Mouse (Mus musculus): ENCODE results near the gene Doc2g. TPM values are rescaled to one million over a fixed set of nuclear protein-coding genes. Genes with fewer than 3 reads are reported as not detected.

Gene Doc2g
- polyA plus RNA-seq, 1 experiment from 2014 or later: 64.5 TPM

DNA sequence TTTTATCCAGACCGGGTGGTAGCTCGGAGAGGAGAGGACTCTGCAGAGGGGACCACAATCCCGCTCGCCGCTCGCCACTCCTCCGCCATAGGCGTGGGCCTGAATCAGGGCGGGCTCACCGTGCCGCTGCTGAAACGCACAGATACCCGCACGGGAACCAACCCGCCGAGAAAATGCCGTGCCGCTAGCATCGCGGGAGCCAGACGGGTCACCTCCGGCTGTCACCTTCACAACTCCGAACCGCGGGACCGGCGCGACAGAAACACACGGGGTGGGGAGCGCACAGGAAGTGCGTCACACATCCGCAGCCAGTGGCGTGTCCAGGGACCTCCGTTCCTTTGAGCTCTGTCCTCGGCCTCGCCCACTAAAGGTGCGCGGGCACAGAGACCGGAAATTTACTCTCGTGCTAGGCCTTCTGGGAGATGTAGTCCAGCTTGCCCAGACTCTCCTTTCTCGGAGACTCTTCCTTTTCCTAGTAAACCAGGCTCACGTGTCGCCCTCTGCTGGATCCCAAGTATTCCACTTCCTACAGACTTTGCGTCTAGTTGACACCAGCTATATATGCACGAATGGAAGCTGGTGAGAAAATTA, 9.4 kb downstream of the Doc2g start, which contains the start of gene Ndufv1:
Gene Ndufv1, minus strand, starts transcription at position 375 of the 591 bp plus-strand sequence.
- peak; percentile 99 for ATAC-seq (replicated peaks; ENCODE audit: insufficient number of reproducible peaks, low FRiP score, low TSS enrichment)

DNA sequence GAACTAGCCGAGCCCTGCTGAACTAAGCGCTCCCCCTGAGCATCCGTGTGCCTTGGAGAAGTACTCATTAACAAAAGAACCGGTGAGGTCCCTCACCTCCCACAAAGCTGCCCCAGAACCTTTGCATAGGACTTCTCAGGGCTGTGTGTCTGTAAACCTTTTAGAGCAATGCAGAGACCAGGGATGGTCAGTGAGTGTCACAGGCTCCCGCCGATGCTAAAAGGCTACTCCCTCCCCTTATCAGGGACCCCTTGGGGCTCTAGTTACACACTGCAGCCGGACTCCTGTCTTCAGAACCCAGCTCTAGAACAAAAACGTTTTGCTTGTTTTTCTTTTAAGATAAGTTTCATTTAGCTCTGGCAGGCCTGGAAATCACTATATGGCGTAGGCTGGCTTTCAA, 10.0 kb downstream of the Doc2g start:
- Histone ChIP-seq H3K27ac (ENCODE audit: low read depth, low read length) (peak overlapping the region; percentile 38), H3K36me3 (ENCODE audit: control insufficient read depth, insufficient read depth, low read length) (peaks cover 7% of the 10 kb centered on the region), H3K4me2 (peak overlapping the region; percentile 66), H3K9ac (ENCODE audit: low read depth, low read length) (peak overlapping the region; percentile 66), H3K4me3 (ENCODE audit: low read depth, low read length) (peak overlapping the region; percentile 89), H3K9me3 (replicated peaks; ENCODE audit: control insufficient read depth, low read length) (no peaks in the 10 kb centered on the region), H3K27me3 (ENCODE audit: control insufficient read depth, insufficient read depth, low read length) (no peaks in the 10 kb centered on the region), H3K4me1 (ENCODE audit: control insufficient read depth, insufficient read depth, low read length) (peaks cover 15% of the 10 kb centered on the region)
- WGBS (ENCODE audit: insufficient replicate concordance): 9% methylated on average over 9 of the region's 9 CpGs
- peak; percentile 46; the same call in 1 of the 2 replicates for ATAC-seq (replicated peaks; ENCODE audit: insufficient number of reproducible peaks, low FRiP score, low TSS enrichment)

More for the DNA sequence above, 9.4 kb downstream of the Doc2g start, which contains the start of gene Ndufv1:
- peak within 1 kb of the TSS; percentile 75 for H3K27ac ChIP-seq (ENCODE audit: low read depth, low read length)
- peak within 1 kb of the TSS; percentile 89 for H3K4me3 ChIP-seq (ENCODE audit: low read depth, low read length)
- under 1% methylated on average over 45 of the region's 45 CpGs for WGBS (ENCODE audit: insufficient replicate concordance)
- H3K4me2 ChIP-seq: peak within 1 kb of the TSS; percentile 82
- H3K9me3 ChIP-seq (replicated peaks; ENCODE audit: control insufficient read depth, low read length): no peaks in the 10 kb centered on the region
- H3K9ac ChIP-seq (ENCODE audit: low read depth, low read length): peak within 1 kb of the TSS; percentile 91
- H3K27me3 ChIP-seq (ENCODE audit: control insufficient read depth, insufficient read depth, low read length): no peaks in the 10 kb centered on the region
- H3K36me3 ChIP-seq (ENCODE audit: control insufficient read depth, insufficient read depth, low read length): peaks cover 12% of the 10 kb centered on the region
- peaks cover 15% of the 10 kb centered on the region for H3K4me1 ChIP-seq (ENCODE audit: control insufficient read depth, insufficient read depth, low read length)

DNA sequence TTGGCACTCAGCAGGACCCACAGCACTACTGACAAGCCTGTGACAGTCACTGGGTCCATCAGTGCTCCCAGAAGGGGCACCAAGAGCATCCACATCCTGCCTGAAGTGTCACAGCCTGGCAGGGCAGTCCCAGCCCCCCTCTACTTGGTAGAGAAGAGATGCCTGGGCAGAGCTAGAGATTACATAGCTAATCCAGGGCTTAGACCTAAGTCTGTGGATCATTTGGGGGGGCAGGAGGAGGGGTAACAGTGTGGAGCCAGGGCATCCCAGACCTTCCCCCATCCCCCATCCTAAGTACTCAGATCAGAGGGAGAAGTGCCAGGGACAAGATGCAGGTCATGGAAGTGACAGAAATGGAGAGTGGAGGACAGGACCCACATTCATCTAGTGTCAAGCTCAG, 11.7 kb downstream of the Doc2g start:
- peak overlapping the region; percentile 36; the same call in 1 of the 2 replicates for H3K9ac ChIP-seq (ENCODE audit: low read depth, low read length)
- no peak for ATAC-seq (replicated peaks; ENCODE audit: insufficient number of reproducible peaks, low FRiP score, low TSS enrichment)
- H3K4me1 ChIP-seq (ENCODE audit: control insufficient read depth, insufficient read depth, low read length): peaks cover 15% of the 10 kb centered on the region

DNA sequence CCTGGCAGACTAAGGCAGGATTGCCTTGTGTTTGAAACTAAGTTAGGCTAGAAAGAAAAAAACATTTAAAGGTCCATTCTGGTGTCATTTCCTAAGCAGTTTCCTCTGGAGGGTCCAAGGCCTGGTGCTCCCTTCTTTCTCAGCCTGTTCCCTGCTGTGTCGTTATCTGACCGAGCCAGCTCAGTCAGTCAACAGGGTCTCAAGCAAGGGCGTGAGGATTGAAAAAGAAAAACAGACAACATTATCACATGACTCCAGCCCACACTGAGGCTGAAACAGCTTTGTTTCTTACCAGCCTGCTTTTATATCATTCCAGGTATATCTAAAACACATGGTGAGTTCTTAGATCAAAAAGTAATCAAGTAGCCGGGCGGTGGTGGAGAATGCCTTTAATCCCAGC, 12.5 kb downstream of the Doc2g start:
- Histone ChIP-seq H3K27ac (ENCODE audit: low read depth, low read length) (peak overlapping the region; percentile 50; the same call in 1 of the 2 replicates), H3K27me3 (ENCODE audit: control insufficient read depth, insufficient read depth, low read length) (no peaks in the 10 kb centered on the region), H3K4me1 (ENCODE audit: control insufficient read depth, insufficient read depth, low read length) (peaks cover 15% of the 10 kb centered on the region), H3K9ac (ENCODE audit: low read depth, low read length) (peak overlapping the region; percentile 36; the same call in 1 of the 2 replicates), H3K9me3 (replicated peaks; ENCODE audit: control insufficient read depth, low read length) (no peaks in the 10 kb centered on the region), H3K4me3 (ENCODE audit: low read depth, low read length) (no peak overlapping the region), H3K4me2 (no peak overlapping the region; the same call in 1 of the 2 replicates), H3K36me3 (ENCODE audit: control insufficient read depth, insufficient read depth, low read length) (no peaks in the 10 kb centered on the region)
- ATAC-seq (replicated peaks; ENCODE audit: insufficient number of reproducible peaks, low FRiP score, low TSS enrichment): no peak
- WGBS (ENCODE audit: insufficient replicate concordance): 52% methylated on average over 5 of the region's 5 CpGs

More for the DNA sequence above, 11.7 kb downstream of the Doc2g start:
- H3K4me3 ChIP-seq (ENCODE audit: low read depth, low read length): no peak overlapping the region
- H3K27ac ChIP-seq (ENCODE audit: low read depth, low read length): no peak overlapping the region
- no peaks in the 10 kb centered on the region for H3K9me3 ChIP-seq (replicated peaks; ENCODE audit: control insufficient read depth, low read length)
- no peaks in the 10 kb centered on the region for H3K27me3 ChIP-seq (ENCODE audit: control insufficient read depth, insufficient read depth, low read length)
- no peak overlapping the region for H3K4me2 ChIP-seq
- no peaks in the 10 kb centered on the region for H3K36me3 ChIP-seq (ENCODE audit: control insufficient read depth, insufficient read depth, low read length)

DNA sequence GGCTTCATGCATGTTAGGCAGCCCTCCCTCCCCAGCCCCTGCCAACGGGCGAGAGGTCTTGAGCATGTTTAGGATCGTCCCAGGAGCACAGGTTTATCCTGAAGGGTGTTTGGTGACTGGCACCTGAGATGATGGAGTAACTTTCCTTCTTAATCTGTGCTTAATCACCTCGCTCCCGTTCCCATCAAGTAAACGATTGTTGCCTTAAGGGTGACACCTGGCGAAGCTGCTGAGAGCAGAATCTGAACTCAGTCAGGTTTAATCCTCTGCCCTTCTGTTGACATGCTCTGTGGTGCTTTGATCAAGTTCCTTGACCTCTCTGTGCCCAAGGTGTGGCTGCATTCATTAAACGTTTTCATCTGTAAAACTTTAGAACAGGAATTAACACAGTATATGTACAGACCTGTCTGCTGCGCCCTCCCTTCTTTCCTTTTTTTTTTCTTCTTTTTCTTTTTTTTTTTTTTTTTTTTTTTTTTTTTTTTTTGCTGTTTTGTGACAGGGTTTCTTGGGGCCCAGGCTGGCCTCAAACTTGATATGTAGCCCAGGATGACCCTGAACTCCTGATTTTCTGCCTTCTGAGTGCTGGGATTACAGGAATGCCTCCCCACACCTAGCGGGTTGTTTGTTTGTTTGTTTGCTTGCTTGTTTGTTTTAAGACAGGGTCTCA, 14.9 kb downstream of the Doc2g start:
- 62% methylated on average over 10 of the region's 10 CpGs for WGBS (ENCODE audit: insufficient replicate concordance)
- ATAC-seq (replicated peaks; ENCODE audit: insufficient number of reproducible peaks, low FRiP score, low TSS enrichment): no peak
- Histone ChIP-seq H3K9ac (ENCODE audit: low read depth, low read length) (no peak overlapping the region), H3K4me2 (no peak overlapping the region), H3K27me3 (ENCODE audit: control insufficient read depth, insufficient read depth, low read length) (no peaks in the 10 kb centered on the region), H3K4me1 (ENCODE audit: control insufficient read depth, insufficient read depth, low read length) (0 out of 2 replicates have a peak, but pooled peaks cover 5% of the 10 kb centered on the region), H3K27ac (ENCODE audit: low read depth, low read length) (no peak overlapping the region), H3K9me3 (replicated peaks; ENCODE audit: control insufficient read depth, low read length) (no peaks in the 10 kb centered on the region), H3K4me3 (ENCODE audit: low read depth, low read length) (no peak overlapping the region), H3K36me3 (ENCODE audit: control insufficient read depth, insufficient read depth, low read length) (no peaks in the 10 kb centered on the region)

DNA sequence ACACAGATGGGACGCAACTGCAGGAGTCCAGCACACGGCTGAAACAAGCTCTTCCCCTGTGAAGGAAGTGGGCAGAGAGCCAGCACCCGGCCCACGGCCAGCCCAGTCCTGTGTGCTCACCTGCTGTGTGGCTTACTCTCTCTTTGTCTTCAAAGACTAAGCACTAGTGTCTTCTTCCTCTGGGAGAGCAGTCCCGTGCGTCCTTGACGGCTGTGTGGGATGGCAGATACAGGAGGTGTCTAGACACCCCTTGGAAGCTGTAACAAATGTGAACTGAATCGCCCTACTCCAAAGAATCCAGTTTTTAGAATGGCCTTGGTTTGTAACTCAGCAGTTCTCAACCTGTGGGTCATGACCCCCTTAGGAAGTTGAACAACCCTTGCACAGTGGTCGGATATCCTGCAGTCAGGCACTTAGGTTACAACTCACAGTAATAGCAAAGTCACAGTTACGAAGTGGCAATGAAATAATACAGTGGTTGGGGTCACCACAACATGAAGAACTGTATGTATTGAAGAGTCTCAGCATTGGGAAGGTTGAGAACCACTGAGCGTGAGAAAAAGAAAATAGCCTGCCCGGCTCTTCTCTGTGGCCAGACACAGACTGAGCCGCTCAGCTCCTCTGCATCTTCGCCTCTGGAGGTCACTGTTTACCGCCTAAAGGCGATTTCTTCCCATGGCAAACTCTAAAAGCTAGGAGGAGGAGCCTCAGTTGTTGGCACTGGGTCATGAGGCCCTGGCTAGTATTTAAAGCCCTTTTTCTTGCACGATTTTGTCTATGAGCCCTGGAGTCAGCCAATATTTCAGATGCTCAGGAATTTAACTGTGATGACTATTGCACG, 15.8 kb downstream of the Doc2g start:
- no peaks in the 10 kb centered on the region for H3K9me3 ChIP-seq (replicated peaks; ENCODE audit: control insufficient read depth, low read length)
- no peak overlapping the region for H3K27ac ChIP-seq (ENCODE audit: low read depth, low read length)
- H3K9ac ChIP-seq (ENCODE audit: low read depth, low read length): no peak overlapping the region
- no peaks in the 10 kb centered on the region for H3K27me3 ChIP-seq (ENCODE audit: control insufficient read depth, insufficient read depth, low read length)
- no peaks in the 10 kb centered on the region for H3K36me3 ChIP-seq (ENCODE audit: control insufficient read depth, insufficient read depth, low read length)
- 42% methylated on average over 18 of the region's 18 CpGs for WGBS (ENCODE audit: insufficient replicate concordance)
- no peak overlapping the region for H3K4me3 ChIP-seq (ENCODE audit: low read depth, low read length)
- no peak for ATAC-seq (replicated peaks; ENCODE audit: insufficient number of reproducible peaks, low FRiP score, low TSS enrichment)
- no peak overlapping the region for H3K4me2 ChIP-seq
- 0 out of 2 replicates have a peak, but pooled peaks cover 5% of the 10 kb centered on the region for H3K4me1 ChIP-seq (ENCODE audit: control insufficient read depth, insufficient read depth, low read length)

DNA sequence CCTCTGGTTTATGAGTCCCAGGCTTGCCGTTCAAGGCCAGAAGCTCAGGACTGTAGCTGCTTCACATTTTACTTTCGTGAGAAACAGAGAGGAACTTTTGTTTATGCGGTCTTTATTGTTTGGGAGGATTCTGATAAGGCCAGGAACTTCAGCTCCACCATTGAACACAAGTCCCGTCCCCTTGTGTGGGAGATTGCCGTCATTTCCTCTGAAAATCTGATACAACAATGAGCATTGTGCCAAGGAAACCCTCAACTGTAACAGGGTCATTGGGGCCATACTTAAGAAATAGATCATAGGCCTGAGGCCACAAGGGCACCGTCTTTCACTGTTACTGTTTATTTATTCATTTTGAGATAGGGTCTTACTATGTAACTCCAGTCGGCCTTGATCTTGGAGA, 20.1 kb downstream of the Doc2g start:
- H3K27ac ChIP-seq (ENCODE audit: low read depth, low read length): no peak overlapping the region
- no peak overlapping the region for H3K9ac ChIP-seq (ENCODE audit: low read depth, low read length)
- no peaks in the 10 kb centered on the region for H3K27me3 ChIP-seq (ENCODE audit: control insufficient read depth, insufficient read depth, low read length)
- H3K4me2 ChIP-seq: no peak overlapping the region
- 54% methylated on average over 7 of the region's 7 CpGs for WGBS (ENCODE audit: insufficient replicate concordance)
- no peak for ATAC-seq (replicated peaks; ENCODE audit: insufficient number of reproducible peaks, low FRiP score, low TSS enrichment)
- peaks cover 2% of the 10 kb centered on the region; the same call in 1 of the 2 replicates for H3K9me3 ChIP-seq (replicated peaks; ENCODE audit: control insufficient read depth, low read length)
- no peaks in the 10 kb centered on the region for H3K36me3 ChIP-seq (ENCODE audit: control insufficient read depth, insufficient read depth, low read length)
- H3K4me3 ChIP-seq (ENCODE audit: low read depth, low read length): no peak overlapping the region
- no peaks in the 10 kb centered on the region for H3K4me1 ChIP-seq (ENCODE audit: control insufficient read depth, insufficient read depth, low read length)

DNA sequence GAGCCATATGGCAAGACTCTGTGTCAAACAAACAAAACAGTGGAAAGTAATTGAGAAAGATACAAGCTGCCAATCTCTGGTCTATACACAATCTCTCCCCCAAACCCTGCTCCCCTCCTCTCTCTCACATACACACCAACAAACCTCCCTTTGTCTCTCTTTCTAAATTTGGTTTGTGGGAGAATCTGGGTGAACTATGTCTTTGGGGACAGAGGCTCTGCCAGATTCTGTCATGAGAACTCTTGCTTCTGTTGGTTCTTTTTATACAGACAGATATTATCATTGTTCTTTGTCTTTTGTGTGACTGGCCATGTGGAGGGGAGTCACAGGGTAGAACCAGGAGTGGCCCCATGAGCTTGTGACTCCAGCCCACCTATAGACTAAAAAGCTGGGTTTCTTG, 24.5 kb downstream of the Doc2g start:
- H3K9ac ChIP-seq (ENCODE audit: low read depth, low read length): no peak overlapping the region
- ATAC-seq (replicated peaks; ENCODE audit: insufficient number of reproducible peaks, low FRiP score, low TSS enrichment): no peak
- no peak overlapping the region for H3K4me2 ChIP-seq
- H3K4me3 ChIP-seq (ENCODE audit: low read depth, low read length): no peak overlapping the region
- H3K27me3 ChIP-seq (ENCODE audit: control insufficient read depth, insufficient read depth, low read length): no peaks in the 10 kb centered on the region
- H3K4me1 ChIP-seq (ENCODE audit: control insufficient read depth, insufficient read depth, low read length): no peaks in the 10 kb centered on the region
- no peaks in the 10 kb centered on the region for H3K36me3 ChIP-seq (ENCODE audit: control insufficient read depth, insufficient read depth, low read length)
- no peak overlapping the region for H3K27ac ChIP-seq (ENCODE audit: low read depth, low read length)
- peaks cover 2% of the 10 kb centered on the region; the same call in 1 of the 2 replicates for H3K9me3 ChIP-seq (replicated peaks; ENCODE audit: control insufficient read depth, low read length)
